Mouse (Mus musculus) CH12.LX (cell line): Measurements from ENCODE around the gene Cep89. TPM values are rescaled to one million over a fixed set of nuclear protein-coding genes. Genes with fewer than 3 reads are reported as not detected.

Experiments used
- DNase-seq: peaks from one replicate; pipeline ENCODE4 v3.0.0-alpha.2; 2013; ENCODE audit errors: extremely low read depth
- H3K27ac ChIP-seq: 2 replicates; pipeline ENCODE4 v1.5.1; 2012; ENCODE audit warnings: low read depth, mild to moderate bottlenecking, control low read depth, moderate library complexity; ENCODE audit not compliant: insufficient read depth
- H3K27me3 ChIP-seq: replicated peaks from 2 replicates; pipeline ENCODE3; 2012; ENCODE audit warnings: inconsistent platforms
- H3K36me3 ChIP-seq, 2 experiments: replicated peaks in 1 of 2; 2 replicates each; pipeline versions ENCODE3 to v1.6.1; 2012; ENCODE audit warnings: inconsistent platforms in 1 of 2, low read length in 1 of 2, mild to moderate bottlenecking in 1 of 2, mixed read lengths in 1 of 2, moderate library complexity in 1 of 2; ENCODE audit not compliant: control insufficient read depth in 1 of 2, insufficient read depth in 1 of 2
- H3K4me1 ChIP-seq, 2 experiments: 2 replicates each; pipeline ENCODE4 v1.6.1; 2012; ENCODE audit warnings: inconsistent platforms in 1 of 2, moderate library complexity in 1 of 2; ENCODE audit not compliant: insufficient read depth in 2 of 2, control insufficient read depth in 1 of 2
- H3K4me2 ChIP-seq: 2 replicates; pipeline ENCODE4 v1.6.1; 2012; ENCODE audit warnings: low read depth, mild to moderate bottlenecking, control low read depth; ENCODE audit not compliant: poor library complexity, insufficient read depth, severe bottlenecking
- H3K4me3 ChIP-seq, 3 experiments: fragments of 150-350 bp in 1 of 3; sonication (generic) in 1 of 3; replicated peaks in 1 of 3; 2 replicates each; pipeline versions ENCODE3 to v1.5.1; 2011 to 2012; ENCODE audit warnings: low read depth in 2 of 3, low read length in 2 of 3, mild to moderate bottlenecking in 2 of 3, moderate library complexity in 2 of 3, control low read depth in 1 of 3, improper control_type of control experiment in 1 of 3, inconsistent platforms in 1 of 3, mixed read lengths in 1 of 3; ENCODE audit not compliant: poor library complexity in 1 of 3
- H3K79me2 ChIP-seq: replicated peaks from 2 replicates; pipeline ENCODE4 v1.6.1; 2012; ENCODE audit warnings: mild to moderate bottlenecking, moderate library complexity; ENCODE audit not compliant: control insufficient read depth, poor library complexity, insufficient read depth, severe bottlenecking; ENCODE audit errors: extremely low read depth
- H3K9ac ChIP-seq: 2 replicates; pipeline ENCODE4 v1.6.1; 2012; ENCODE audit warnings: low read depth, mild to moderate bottlenecking, control low read depth, moderate library complexity; ENCODE audit not compliant: insufficient read depth
- H3K9me3 ChIP-seq: replicated peaks from 2 replicates; pipeline ENCODE3; 2012; ENCODE audit warnings: low read length, inconsistent platforms, mixed read lengths
- BHLHE40 ChIP-seq: IDR thresholded peaks from 2 replicates; pipeline ENCODE4 v1.6.1; 2011; ENCODE audit warnings: mild to moderate bottlenecking, low read depth, low read length, improper control_type of control experiment
- CHD2 ChIP-seq: IDR thresholded peaks from 2 replicates; pipeline ENCODE4 v1.6.1; 2011; ENCODE audit warnings: low read length, improper control_type of control experiment
- ELF1 ChIP-seq: IDR thresholded peaks from 2 replicates; pipeline ENCODE4 v1.6.1; 2014; ENCODE audit warnings: low read depth, mild to moderate bottlenecking, inconsistent platforms, low read length, improper control_type of control experiment
- HCFC1 ChIP-seq: IDR thresholded peaks from 2 replicates; pipeline ENCODE4 v1.6.1; 2012; ENCODE audit warnings: low read depth, mild to moderate bottlenecking, inconsistent platforms, low read length, improper control_type of control experiment
- JUND ChIP-seq: conservative IDR thresholded peaks from 2 replicates; pipeline ENCODE4 v1.6.1; 2011; ENCODE audit warnings: low read depth, low read length, improper control_type of control experiment
- KAT2A ChIP-seq: IDR thresholded peaks from 2 replicates; pipeline ENCODE4 v1.6.1; 2012; ENCODE audit warnings: low read length, improper control_type of control experiment, inconsistent platforms; ENCODE audit not compliant: insufficient replicate concordance
- MAX ChIP-seq: IDR thresholded peaks from 2 replicates; pipeline ENCODE4 v1.6.1; 2011; ENCODE audit warnings: low read length, improper control_type of control experiment
- MAZ ChIP-seq: IDR thresholded peaks from 2 replicates; pipeline ENCODE4 v1.6.1; 2012; ENCODE audit warnings: low read depth, mild to moderate bottlenecking, inconsistent platforms, low read length, improper control_type of control experiment, moderate library complexity
- MXI1 ChIP-seq: IDR thresholded peaks from 2 replicates; pipeline ENCODE4 v1.6.1; 2011; ENCODE audit warnings: mild to moderate bottlenecking, low read depth, low read length, improper control_type of control experiment
- NELFE ChIP-seq: IDR thresholded peaks from 2 replicates; pipeline ENCODE4 v1.6.1; 2011; ENCODE audit warnings: low read depth, low read length, improper control_type of control experiment
- NRF1 ChIP-seq: IDR thresholded peaks from 2 replicates; pipeline ENCODE4 v1.6.1; 2014; ENCODE audit warnings: low read depth, mild to moderate bottlenecking, inconsistent platforms, low read length, improper control_type of control experiment, moderate library complexity
- PAX5 ChIP-seq: IDR thresholded peaks from 2 replicates; pipeline ENCODE4 v1.6.1; 2012; ENCODE audit warnings: low read length, inconsistent platforms, mixed read lengths
- RCOR1 ChIP-seq: conservative IDR thresholded peaks from 2 replicates; pipeline ENCODE4 v1.6.1; 2012; ENCODE audit warnings: low read depth, mild to moderate bottlenecking, inconsistent platforms, low read length, improper control_type of control experiment
- SMC3 ChIP-seq: IDR thresholded peaks from 2 replicates; pipeline ENCODE4 v1.6.1; 2011; ENCODE audit warnings: low read depth, low read length, improper control_type of control experiment
- UBTF ChIP-seq: IDR thresholded peaks from 2 replicates; pipeline ENCODE4 v1.6.1; 2012; ENCODE audit warnings: low read depth, mild to moderate bottlenecking, inconsistent platforms, low read length, improper control_type of control experiment, moderate library complexity
- USF1 ChIP-seq: IDR thresholded peaks from 2 replicates; pipeline ENCODE4 v1.6.1; 2014; ENCODE audit warnings: low read depth, mild to moderate bottlenecking, inconsistent platforms, low read length, improper control_type of control experiment
- USF2 ChIP-seq: conservative IDR thresholded peaks from 2 replicates; pipeline ENCODE4 v1.6.1; 2011; ENCODE audit warnings: low read depth, low read length, improper control_type of control experiment
- ZNF384 ChIP-seq: IDR thresholded peaks from 2 replicates; pipeline ENCODE4 v1.6.1; 2012; ENCODE audit warnings: low read depth, low read length, improper control_type of control experiment, inconsistent platforms
- dilution Hi-C: fragments of 300-500 bp; cut with MboI; formaldehyde crosslinking; loops from 2 replicates; pipeline ENCODE4 v1.14.3; 2020; ENCODE audit warnings: low sequenced_read_pairs; ENCODE audit not compliant: extremely low pct_unique_long_range_greater_than_20kb, extremely low pct_ligation_motif_present
- in situ Hi-C: fragments of 300-500 bp; cut with MboI; formaldehyde crosslinking; loops from 3 replicates; pipeline ENCODE4 v1.14.3; 2019; ENCODE audit warnings: low sequenced_read_pairs, low pct_ligation_motif_present, low pct_unique_long_range_greater_than_20kb, mixed read lengths
- polyA plus RNA-seq: library from polyadenylated mRNA; unstranded; fragments of >175 nt; gene quantifications from 2 replicates; pipeline ENCODE4 v1.2.1, GENCODE M21; 2012; ENCODE audit warnings: low read depth; ENCODE audit not compliant: insufficient read length
- total RNA-seq, 2 experiments: library from RNA; depleted of rRNA; stranded (reverse); fragments of 300-350 nt in 1 of 2; fragments of >200 nt in 1 of 2; gene quantifications; 2 replicates each; pipeline ENCODE4 v1.2.3; 2012 to 2014

Cep89 gene
- total and polyA plus RNA-seq, 3 experiments = 5.2 to 25.4 (median 12.6) TPM

- Histone ChIP-seq H3K36me3 (peaks cover 45 to 74% of the 10 kb centered on the region in 2 experiments), H3K4me1 (peaks cover 0 to 9% of the 10 kb centered on the region in 2 experiments; a peak in 2 of 4 replicates), H3K4me3 (no peak overlapping the region), H3K9ac (no peak overlapping the region), H3K27ac (no peak overlapping the region), H3K9me3 (no peaks in the 10 kb centered on the region), H3K79me2 (no peaks in the 10 kb centered on the region), H3K4me2 (no peak overlapping the region), H3K27me3 (no peaks in the 10 kb centered on the region)
- in situ Hi-C loops (no loop called here), dilution Hi-C loops (no loop called here)
- TF ChIP-seq CHD2 (no peak), ELF1 (no peak), MAX (no peak), PAX5 (no peak), NELFE (no peak), MXI1 (no peak), SMC3 (no peak), USF1 (no peak), BHLHE40 (no peak)
- no peak for DNase-seq
These were observed 26.2 kb downstream of the Cep89 start for GRCm38 (mm10) chr7:35423071-35423470.

DNA sequence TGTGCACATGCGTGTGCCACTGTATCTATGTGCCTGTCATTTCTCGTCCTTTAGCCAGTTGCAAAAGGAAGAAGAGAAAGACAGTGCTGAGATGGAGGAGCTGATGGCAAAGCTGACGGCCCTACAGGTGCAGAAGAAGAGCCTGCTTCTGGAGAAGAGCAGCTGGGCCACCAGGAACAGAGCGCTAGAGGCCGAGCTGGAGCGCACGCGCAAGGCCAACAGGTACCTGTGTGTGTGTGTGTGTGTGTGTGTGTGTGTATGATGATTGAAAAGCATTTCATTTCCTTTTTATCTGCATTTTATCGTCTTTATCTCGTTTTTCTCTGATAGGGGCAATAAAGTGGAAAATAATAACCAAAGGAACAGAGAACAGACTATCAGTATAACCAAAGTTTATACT lies 31.3 kb downstream of the Cep89 start:
- H3K4me2 ChIP-seq = no peak overlapping the region
- H3K4me1 ChIP-seq = peaks cover 0 to under 1% of the 10 kb centered on the region in 2 experiments; a peak in 1 of 4 replicates
- H3K79me2 ChIP-seq = no peaks in the 10 kb centered on the region
- no peaks in the 10 kb centered on the region for H3K9me3 ChIP-seq
- no peak for TF ChIP-seq USF2
- TF ChIP-seq USF1 = no peak
- TF ChIP-seq KAT2A = no peak
- no peak for TF ChIP-seq JUND
- no peak for TF ChIP-seq HCFC1
- no peak for TF ChIP-seq ZNF384
- TF ChIP-seq UBTF = no peak
- TF ChIP-seq SMC3 = no peak
- no peak for TF ChIP-seq NRF1
- TF ChIP-seq RCOR1 = no peak
- no peak for TF ChIP-seq NELFE
- TF ChIP-seq MAZ = no peak
- TF ChIP-seq, all 38 proteins: peak for 0
- Histone ChIP-seq H3K27me3 (no peaks in the 10 kb centered on the region), H3K27ac (no peak overlapping the region), H3K9ac (no peak overlapping the region), H3K36me3 (peaks cover 52 to 78% of the 10 kb centered on the region in 2 experiments), H3K4me3 (no peak overlapping the region)
- in situ Hi-C loops = no loop called here
- dilution Hi-C loops = no loop called here
- DNase-seq = no peak
